Mouse (Mus musculus): ENCODE measurements around the gene Fer. TPM values are rescaled to one million over a fixed set of nuclear protein-coding genes. Genes with fewer than 3 reads are reported as not detected.

Fer gene
- polyA plus RNA-seq, 1 experiment from 2014 or later, result 12.6 TPM

GRCm38 (mm10) chr17:63886988-63887387 lies 24.1 kb downstream of the Fer start:
- 98% methylated on average over 2 of the region's 2 CpGs for WGBS
- Histone ChIP-seq H3K36me3 (ENCODE audit: control insufficient read depth, insufficient read depth) (no peaks in the 10 kb centered on the region), H3K4me3 (ENCODE audit: low read depth, low read length) (no peak overlapping the region), H3K4me2 (replicated peaks; ENCODE audit: low read depth) (no peak overlapping the region), H3K27me3 (replicated peaks; ENCODE audit: control insufficient read depth, insufficient read depth, low read length) (no peaks in the 10 kb centered on the region), H3K27ac (ENCODE audit: low read depth, low read length) (no peak overlapping the region), H3K9ac (ENCODE audit: low read depth, low read length) (no peak overlapping the region), H3K4me1 (replicated peaks; ENCODE audit: control insufficient read depth, insufficient read depth, low read length) (no peaks in the 10 kb centered on the region), H3K9me3 (ENCODE audit: control insufficient read depth) (no peaks in the 10 kb centered on the region)
- no peak for ATAC-seq
- TF ChIP-seq CTCF (IDR thresholded peaks at IDR 0.05; ENCODE audit: low read depth), result no peak

- TF ChIP-seq CTCF (IDR thresholded peaks at IDR 0.05; ENCODE audit: low read depth), result no peak
- no peaks in the 10 kb centered on the region for H3K27me3 ChIP-seq (replicated peaks; ENCODE audit: control insufficient read depth, insufficient read depth, low read length)
- H3K9me3 ChIP-seq (ENCODE audit: control insufficient read depth), result no peaks in the 10 kb centered on the region
- H3K4me1 ChIP-seq (replicated peaks; ENCODE audit: control insufficient read depth, insufficient read depth, low read length), result no peaks in the 10 kb centered on the region
- no peak overlapping the region for H3K4me2 ChIP-seq (replicated peaks; ENCODE audit: low read depth)
- no peak overlapping the region for H3K9ac ChIP-seq (ENCODE audit: low read depth, low read length)
- ATAC-seq, result no peak
- H3K4me3 ChIP-seq (ENCODE audit: low read depth, low read length), result no peak overlapping the region
- no peak overlapping the region for H3K27ac ChIP-seq (ENCODE audit: low read depth, low read length)
- no peaks in the 10 kb centered on the region; the same call in 1 of the 2 replicates for H3K36me3 ChIP-seq (ENCODE audit: control insufficient read depth, insufficient read depth)
These were observed 27.7 kb downstream of the Fer start for GRCm38 (mm10) chr17:63890611-63891010.

- H3K27me3 ChIP-seq (replicated peaks; ENCODE audit: control insufficient read depth, insufficient read depth, low read length), result no peaks in the 10 kb centered on the region
- no peak overlapping the region for H3K4me3 ChIP-seq (ENCODE audit: low read depth, low read length)
- H3K27ac ChIP-seq (ENCODE audit: low read depth, low read length), result no peak overlapping the region
- no peak for ATAC-seq
- H3K9me3 ChIP-seq (ENCODE audit: control insufficient read depth), result no peaks in the 10 kb centered on the region
- TF ChIP-seq CTCF (IDR thresholded peaks at IDR 0.05; ENCODE audit: low read depth), result no peak
- H3K9ac ChIP-seq (ENCODE audit: low read depth, low read length), result no peak overlapping the region
- H3K4me1 ChIP-seq (replicated peaks; ENCODE audit: control insufficient read depth, insufficient read depth, low read length), result no peaks in the 10 kb centered on the region
- peaks cover 8% of the 10 kb centered on the region; the same call in 1 of the 2 replicates for H3K36me3 ChIP-seq (ENCODE audit: control insufficient read depth, insufficient read depth)
- H3K4me2 ChIP-seq (replicated peaks; ENCODE audit: low read depth), result no peak overlapping the region
- 53% methylated on average over 3 of the region's 3 CpGs for WGBS
These were observed 33.0 kb downstream of the Fer start for GRCm38 (mm10) chr17:63895829-63896228.

- Histone ChIP-seq H3K36me3 (ENCODE audit: control insufficient read depth, insufficient read depth) (peaks cover 8% of the 10 kb centered on the region; the same call in 1 of the 2 replicates), H3K27me3 (replicated peaks; ENCODE audit: control insufficient read depth, insufficient read depth, low read length) (no peaks in the 10 kb centered on the region), H3K4me3 (ENCODE audit: low read depth, low read length) (no peak overlapping the region), H3K9ac (ENCODE audit: low read depth, low read length) (no peak overlapping the region), H3K4me1 (replicated peaks; ENCODE audit: control insufficient read depth, insufficient read depth, low read length) (no peaks in the 10 kb centered on the region), H3K9me3 (ENCODE audit: control insufficient read depth) (no peaks in the 10 kb centered on the region), H3K27ac (ENCODE audit: low read depth, low read length) (no peak overlapping the region), H3K4me2 (replicated peaks; ENCODE audit: low read depth) (no peak overlapping the region)
- ATAC-seq, result no peak
- TF ChIP-seq CTCF (IDR thresholded peaks at IDR 0.05; ENCODE audit: low read depth), result no peak
- WGBS, result 89% methylated on average over 7 of the region's 7 CpGs
These were observed 34.2 kb downstream of the Fer start for GRCm38 (mm10) chr17:63897050-63897449.

GRCm38 (mm10) chr17:63909297-63909696 lies 46.4 kb downstream of the Fer start:
- Histone ChIP-seq H3K9ac (ENCODE audit: low read depth, low read length) (no peak overlapping the region), H3K27me3 (replicated peaks; ENCODE audit: control insufficient read depth, insufficient read depth, low read length) (no peaks in the 10 kb centered on the region), H3K4me1 (replicated peaks; ENCODE audit: control insufficient read depth, insufficient read depth, low read length) (no peaks in the 10 kb centered on the region), H3K4me3 (ENCODE audit: low read depth, low read length) (no peak overlapping the region), H3K27ac (ENCODE audit: low read depth, low read length) (no peak overlapping the region), H3K9me3 (ENCODE audit: control insufficient read depth) (no peaks in the 10 kb centered on the region), H3K4me2 (replicated peaks; ENCODE audit: low read depth) (no peak overlapping the region), H3K36me3 (ENCODE audit: control insufficient read depth, insufficient read depth) (peaks cover 4% of the 10 kb centered on the region; the same call in 1 of the 2 replicates)
- 95% methylated on average over 4 of the region's 4 CpGs for WGBS
- TF ChIP-seq CTCF (IDR thresholded peaks at IDR 0.05; ENCODE audit: low read depth), result no peak
- no peak for ATAC-seq

- no peaks in the 10 kb centered on the region for H3K4me1 ChIP-seq (replicated peaks; ENCODE audit: control insufficient read depth, insufficient read depth, low read length)
- no peaks in the 10 kb centered on the region for H3K27me3 ChIP-seq (replicated peaks; ENCODE audit: control insufficient read depth, insufficient read depth, low read length)
- no peak for ATAC-seq
- H3K9me3 ChIP-seq (ENCODE audit: control insufficient read depth), result no peaks in the 10 kb centered on the region
- no peak overlapping the region for H3K27ac ChIP-seq (ENCODE audit: low read depth, low read length)
- no peaks in the 10 kb centered on the region for H3K36me3 ChIP-seq (ENCODE audit: control insufficient read depth, insufficient read depth)
- WGBS, result 51% methylated on average over 6 of the region's 6 CpGs
- no peak for TF ChIP-seq CTCF (IDR thresholded peaks at IDR 0.05; ENCODE audit: low read depth)
- no peak overlapping the region for H3K9ac ChIP-seq (ENCODE audit: low read depth, low read length)
- no peak overlapping the region for H3K4me3 ChIP-seq (ENCODE audit: low read depth, low read length)
- H3K4me2 ChIP-seq (replicated peaks; ENCODE audit: low read depth), result no peak overlapping the region
These were observed 58.8 kb downstream of the Fer start for GRCm38 (mm10) chr17:63921601-63922203.

GRCm38 (mm10) chr17:63925581-63925980 lies 62.7 kb downstream of the Fer start:
- Histone ChIP-seq H3K4me3 (ENCODE audit: low read depth, low read length) (no peak overlapping the region), H3K9ac (ENCODE audit: low read depth, low read length) (no peak overlapping the region), H3K27ac (ENCODE audit: low read depth, low read length) (no peak overlapping the region), H3K36me3 (ENCODE audit: control insufficient read depth, insufficient read depth) (no peaks in the 10 kb centered on the region), H3K4me1 (replicated peaks; ENCODE audit: control insufficient read depth, insufficient read depth, low read length) (no peaks in the 10 kb centered on the region), H3K27me3 (replicated peaks; ENCODE audit: control insufficient read depth, insufficient read depth, low read length) (no peaks in the 10 kb centered on the region), H3K9me3 (ENCODE audit: control insufficient read depth) (no peaks in the 10 kb centered on the region), H3K4me2 (replicated peaks; ENCODE audit: low read depth) (no peak overlapping the region)
- WGBS, result 79% methylated on average over 3 of the region's 3 CpGs
- TF ChIP-seq CTCF (IDR thresholded peaks at IDR 0.05; ENCODE audit: low read depth), result no peak
- no peak for ATAC-seq

Data from intestine, postnatal 0 days (tissue).